Mouse (Mus musculus): ENCODE data around the gene Tas2r144. TPM values are rescaled to one million over a fixed set of nuclear protein-coding genes. Genes with fewer than 3 reads are reported as not detected.

The Tas2r144 gene
- polyA plus RNA-seq, 1 experiment from 2014 or later: not detected

GRCm38 (mm10) chr6:42245711-42246353 is 30.7 kb downstream of the Tas2r144 start, which contains the start of gene Gstk1:
TSS of gene Gstk1 (plus strand) at chr6:42245935.
- peak within 1 kb of the TSS; percentile 52 for H3K4me3 ChIP-seq
- H3K36me3 ChIP-seq: no peaks in the 10 kb centered on the region
- 2% methylated on average over 28 of the region's 28 CpGs for WGBS
- 0 out of 2 replicates have a peak, but pooled peaks cover 8% of the 10 kb centered on the region for H3K4me1 ChIP-seq (replicated peaks)
- H3K4me2 ChIP-seq: peak within 1 kb of the TSS; percentile 76
- no peaks in the 10 kb centered on the region for H3K9me3 ChIP-seq
- H3K27ac ChIP-seq: no peak within 1 kb of the TSS
- peak within 1 kb of the TSS; percentile 69 for H3K9ac ChIP-seq
- ATAC-seq (ENCODE audit: low FRiP score): peak; percentile 100
- peaks cover 12% of the 10 kb centered on the region for H3K27me3 ChIP-seq

DNA sequence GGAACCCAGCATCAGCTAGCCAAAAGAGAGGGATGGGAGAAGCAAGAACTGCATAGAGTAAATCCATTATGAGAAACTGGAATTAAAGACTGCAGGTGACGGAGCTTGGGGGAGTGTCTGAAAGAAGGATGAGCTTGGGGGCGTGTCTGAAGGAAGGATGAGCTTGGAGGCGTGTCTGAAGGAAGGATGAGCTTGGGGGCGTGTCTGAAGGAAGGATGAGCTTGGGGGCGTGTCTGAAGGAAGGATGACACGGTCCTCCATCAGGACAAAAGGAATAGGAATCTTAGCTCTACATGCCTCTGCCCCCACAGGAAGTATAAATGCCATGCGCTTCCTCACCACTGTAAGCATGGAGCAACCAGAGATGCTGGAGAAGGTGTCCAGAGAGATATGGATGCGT is 32.0 kb downstream of the Tas2r144 start:
- H3K27me3 ChIP-seq: peaks cover 12% of the 10 kb centered on the region
- peak overlapping the region; percentile 28 for H3K4me2 ChIP-seq
- H3K27ac ChIP-seq: no peak overlapping the region
- no peak overlapping the region for H3K9ac ChIP-seq
- H3K4me1 ChIP-seq (replicated peaks): 0 out of 2 replicates have a peak, but pooled peaks cover 8% of the 10 kb centered on the region
- ATAC-seq (ENCODE audit: low FRiP score): peak; percentile 27; the same call in 1 of the 2 replicates
- H3K4me3 ChIP-seq: peak overlapping the region; percentile 22
- H3K36me3 ChIP-seq: no peaks in the 10 kb centered on the region
- WGBS: 4% methylated on average over 8 of the region's 8 CpGs
- H3K9me3 ChIP-seq: no peaks in the 10 kb centered on the region

DNA sequence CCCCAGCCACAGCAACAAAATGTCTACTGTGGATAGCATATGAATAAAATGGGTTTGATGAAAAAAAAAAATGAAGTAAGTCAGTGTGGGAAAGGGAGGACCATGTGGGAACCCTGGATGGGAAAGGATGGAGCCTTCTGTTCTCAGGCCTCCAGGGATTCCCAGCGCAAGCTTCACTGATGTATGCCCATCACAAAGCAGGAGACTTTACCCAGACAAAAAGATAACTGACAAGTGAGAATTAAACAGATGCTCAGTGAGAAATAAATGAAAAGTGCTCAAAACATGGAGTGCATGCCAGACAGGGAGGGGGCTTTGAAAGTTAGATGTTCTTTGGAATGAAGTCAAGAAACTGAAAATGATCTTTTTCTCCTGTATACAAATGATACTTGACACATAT is 32.9 kb downstream of the Tas2r144 start:
- H3K27me3 ChIP-seq: peaks cover 12% of the 10 kb centered on the region
- H3K4me1 ChIP-seq (replicated peaks): 0 out of 2 replicates have a peak, but pooled peaks cover 8% of the 10 kb centered on the region
- H3K4me3 ChIP-seq: 0 out of 2 replicates have a peak overlapping the region, but pooled peaks have one; percentile 22
- WGBS: 63% methylated on average over 1 of the region's 1 CpGs
- H3K9me3 ChIP-seq: no peaks in the 10 kb centered on the region
- ATAC-seq (ENCODE audit: low FRiP score): no peak
- H3K9ac ChIP-seq: no peak overlapping the region
- peak overlapping the region; percentile 28; the same call in 1 of the 2 replicates for H3K4me2 ChIP-seq
- no peak overlapping the region for H3K27ac ChIP-seq
- H3K36me3 ChIP-seq: no peaks in the 10 kb centered on the region

DNA sequence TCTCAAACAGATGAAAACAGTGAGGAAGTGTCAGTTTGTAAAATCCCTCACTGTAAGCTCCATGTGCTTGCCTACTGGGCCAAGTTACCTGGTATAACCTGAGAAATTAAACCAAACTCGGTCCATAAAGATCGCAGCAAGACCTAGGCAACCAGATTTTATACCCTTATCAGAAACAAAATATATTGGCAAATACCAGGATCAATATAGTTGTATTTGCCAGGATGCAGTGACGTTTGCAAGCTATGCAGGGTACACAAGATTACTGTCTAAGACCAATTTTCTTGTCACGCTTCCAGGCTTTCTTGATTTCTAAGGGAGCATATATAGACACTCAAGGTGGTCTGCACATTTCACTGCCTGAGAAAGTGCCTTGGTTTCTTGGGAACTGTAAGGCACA is 36.7 kb downstream of the Tas2r144 start:
- no peaks in the 10 kb centered on the region for H3K4me1 ChIP-seq (replicated peaks)
- H3K9ac ChIP-seq: no peak overlapping the region
- H3K9me3 ChIP-seq: no peaks in the 10 kb centered on the region
- peaks cover 2% of the 10 kb centered on the region; the same call in 1 of the 2 replicates for H3K27me3 ChIP-seq
- no peak overlapping the region for H3K4me3 ChIP-seq
- 88% methylated on average over 4 of the region's 4 CpGs for WGBS
- ATAC-seq (ENCODE audit: low FRiP score): no peak
- H3K27ac ChIP-seq: no peak overlapping the region
- H3K36me3 ChIP-seq: no peaks in the 10 kb centered on the region
- H3K4me2 ChIP-seq: no peak overlapping the region

DNA sequence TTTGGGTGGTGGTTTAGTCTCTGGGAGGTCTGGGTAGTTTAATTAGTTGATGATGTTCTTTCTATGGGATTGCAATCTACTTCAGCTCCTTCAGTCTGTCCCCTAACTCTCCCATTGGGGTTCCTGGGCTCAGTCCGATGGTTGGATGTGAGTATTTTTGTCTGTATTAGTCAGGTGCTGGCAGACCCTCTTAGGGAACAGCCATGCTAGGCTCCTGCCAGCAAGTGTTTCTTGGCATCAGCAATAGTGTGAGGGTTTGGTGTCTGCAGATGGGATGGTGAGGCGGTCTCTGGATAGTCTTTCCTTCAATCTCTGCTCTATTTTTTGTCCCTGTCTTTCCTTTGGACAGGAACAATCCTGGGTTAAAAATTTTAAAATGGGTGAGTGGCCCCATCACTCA is 38.0 kb downstream of the Tas2r144 start:
- WGBS: 86% methylated on average over 2 of the region's 2 CpGs

GRCm38 (mm10) chr6:42257303-42257863 is 42.3 kb downstream of the Tas2r144 start:
- Histone ChIP-seq H3K27ac (no peak overlapping the region), H3K9me3 (no peaks in the 10 kb centered on the region), H3K4me1 (replicated peaks) (no peaks in the 10 kb centered on the region), H3K9ac (no peak overlapping the region), H3K4me2 (no peak overlapping the region), H3K4me3 (no peak overlapping the region), H3K36me3 (no peaks in the 10 kb centered on the region), H3K27me3 (peaks cover 15% of the 10 kb centered on the region)
- 0 out of 2 replicates have a peak, but pooled peaks have one; percentile 65 for ATAC-seq (ENCODE audit: low FRiP score)
- 20% methylated on average over 11 of the region's 11 CpGs for WGBS

More for the DNA sequence above, 38.0 kb downstream of the Tas2r144 start:
- H3K4me3 ChIP-seq: no peak overlapping the region
- no peaks in the 10 kb centered on the region for H3K36me3 ChIP-seq
- no peak overlapping the region for H3K9ac ChIP-seq
- no peak for ATAC-seq (ENCODE audit: low FRiP score)
- H3K27ac ChIP-seq: no peak overlapping the region
- H3K4me1 ChIP-seq (replicated peaks): no peaks in the 10 kb centered on the region
- no peaks in the 10 kb centered on the region for H3K27me3 ChIP-seq
- no peaks in the 10 kb centered on the region for H3K9me3 ChIP-seq
- H3K4me2 ChIP-seq: no peak overlapping the region

GRCm38 (mm10) chr6:42260430-42260829 is 45.3 kb downstream of the Tas2r144 start:
- no peak overlapping the region for H3K9ac ChIP-seq
- ATAC-seq (ENCODE audit: low FRiP score): no peak
- no peak overlapping the region for H3K4me2 ChIP-seq
- H3K4me3 ChIP-seq: no peak overlapping the region
- H3K9me3 ChIP-seq: no peaks in the 10 kb centered on the region
- 81% methylated on average over 6 of the region's 6 CpGs for WGBS
- H3K27ac ChIP-seq: no peak overlapping the region
- H3K4me1 ChIP-seq (replicated peaks): no peaks in the 10 kb centered on the region
- no peaks in the 10 kb centered on the region for H3K36me3 ChIP-seq
- H3K27me3 ChIP-seq: peaks cover 16% of the 10 kb centered on the region

DNA sequence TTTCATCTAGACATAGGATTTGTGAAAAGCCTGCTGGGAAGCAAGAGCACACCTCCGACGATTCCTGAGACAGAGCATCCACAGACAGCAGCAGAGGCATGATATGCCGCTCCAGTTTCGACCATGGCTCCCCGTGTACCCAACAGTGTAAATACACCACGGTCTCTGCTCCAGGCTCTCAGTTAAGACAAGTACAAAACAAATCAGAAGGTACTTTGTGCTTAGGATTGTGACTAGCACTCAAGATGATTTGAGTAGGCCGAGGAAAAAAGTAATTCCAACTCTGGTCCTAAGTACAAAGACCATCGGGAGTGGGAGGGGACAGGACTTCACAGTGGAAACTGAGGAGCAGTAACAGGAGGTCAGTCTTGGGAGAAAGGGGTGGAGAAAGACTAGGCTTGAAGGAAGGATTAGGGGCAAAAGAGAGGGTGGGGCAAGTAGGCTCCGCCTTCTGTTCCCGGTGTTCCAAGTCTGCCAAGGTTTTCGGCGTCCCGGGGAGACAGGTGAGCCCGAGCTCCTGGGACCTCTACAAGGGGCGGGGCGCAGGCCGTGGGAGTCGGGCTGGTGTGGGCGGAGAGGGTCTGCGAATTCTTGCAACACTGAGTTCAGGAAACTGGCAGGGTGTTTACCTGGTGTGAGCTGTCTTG is 46.5 kb downstream of the Tas2r144 start, which contains the start of gene Tmem139:
Tmem139 (plus strand) TSS at position 447 of the 647 bp plus-strand sequence.
- H3K27me3 ChIP-seq: peaks cover 16% of the 10 kb centered on the region

DNA sequence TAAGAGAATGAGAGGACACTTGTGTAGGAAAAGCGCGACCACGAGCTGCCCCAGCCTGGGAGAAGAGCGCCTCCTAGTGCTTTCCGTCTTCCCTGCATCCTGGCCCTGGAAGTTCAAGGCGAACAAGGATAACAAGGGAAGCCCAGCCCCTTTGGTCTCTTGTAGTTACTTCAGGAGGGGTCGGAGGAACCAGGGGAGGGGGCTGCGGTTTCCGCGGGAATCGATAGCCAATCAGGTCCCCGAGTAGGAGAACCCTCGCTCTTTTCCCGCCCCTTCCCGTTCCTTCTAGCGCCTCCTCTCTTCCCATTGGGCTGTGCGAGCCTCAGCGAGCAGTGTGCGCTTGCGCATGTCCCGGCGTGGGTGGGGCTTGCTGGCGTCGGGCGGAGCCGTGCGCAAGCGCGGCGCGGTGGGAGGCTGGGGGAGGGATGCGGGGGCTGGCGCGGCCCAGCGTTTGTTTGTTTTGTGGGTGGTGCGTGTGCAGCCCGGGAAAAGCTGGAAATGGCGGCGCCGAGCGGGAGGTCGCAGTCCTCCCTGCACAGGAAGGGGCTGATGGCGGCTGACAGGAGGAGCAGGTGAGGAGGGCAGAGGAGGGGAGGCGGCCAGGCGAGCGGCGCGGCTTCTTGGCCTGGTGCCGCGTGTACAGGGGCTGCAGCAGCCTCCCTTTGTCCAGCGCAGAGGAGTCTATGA is 49.6 kb downstream of the Tas2r144 start, which contains the start of gene Casp2:
Casp2 (plus strand) TSS at position 360 of the 687 bp plus-strand sequence.
- H3K4me3 ChIP-seq: peak within 1 kb of the TSS; percentile 66
- no peaks in the 10 kb centered on the region for H3K9me3 ChIP-seq
- H3K36me3 ChIP-seq: peaks cover 25% of the 10 kb centered on the region
- H3K9ac ChIP-seq: peak within 1 kb of the TSS; percentile 94
- ATAC-seq (ENCODE audit: low FRiP score): peak; percentile 100
- H3K27me3 ChIP-seq: peaks cover 16% of the 10 kb centered on the region
- peaks cover 16% of the 10 kb centered on the region for H3K4me1 ChIP-seq (replicated peaks)
- peak within 1 kb of the TSS; percentile 92 for H3K4me2 ChIP-seq
- WGBS: 1% methylated on average over 50 of the region's 51 CpGs
- peak within 1 kb of the TSS; percentile 92 for H3K27ac ChIP-seq

More for the DNA sequence above, 46.5 kb downstream of the Tas2r144 start, which contains the start of gene Tmem139:
- Histone ChIP-seq H3K9ac (no peak within 1 kb of the TSS), H3K4me1 (replicated peaks) (peaks cover 7% of the 10 kb centered on the region), H3K27ac (no peak within 1 kb of the TSS), H3K4me2 (no peak within 1 kb of the TSS), H3K4me3 (no peak within 1 kb of the TSS), H3K36me3 (no peaks in the 10 kb centered on the region), H3K9me3 (no peaks in the 10 kb centered on the region)
- WGBS: 26% methylated on average over 20 of the region's 20 CpGs
- no peak for ATAC-seq (ENCODE audit: low FRiP score)
